In genomic region chr6:49322986-49323385, GRCm38 (mm10) we compare ENCODE assay signal across 25 mouse cellular contexts. TPM values are rescaled to one million over a fixed set of nuclear protein-coding genes. Genes with fewer than 3 reads are reported as not detected.
DNase-seq lines count a peak whose midpoint lies in the region.
"Had no signal": no experiment of that assay in that cellular context is flagged by ENCODE, and none has a peak within 500 bp of the region (broad histone marks: within the 10 kb centered on the region; RNA-seq: fewer than 3 reads in every experiment).

No protein-coding gene starts in this region.

- intact Hi-C loops in heart, postnatal 25 days (cut with DNase I), result no loop called here

- H3K4me1 ChIP-seq in heart, embryonic 10.5 days, result peaks cover 9% of the 10 kb centered on the region

- peak; percentile 37 for DNase-seq in adrenal gland, adult 2 months
- DNase-seq in adrenal gland, postnatal 25 days, result no peak
- peak; percentile 42 for DNase-seq in heart, embryonic 10.5 days (ENCODE audit: low spot score)
- DNase-seq in heart, postnatal 25 days (ENCODE audit: low spot score), result no peak
- DNase-seq in A20 (ENCODE audit: low read depth, low spot score), result peak; percentile 59
- DNase-seq in induced T-regulatory cell, adult 2 months (ENCODE audit: low read depth), result peak; percentile 50
- DNase-seq in spleen, postnatal 10 days (ENCODE audit: low spot score in 2 of 2), result no peak
- no peak for DNase-seq in right cerebral cortex, adult 2 months (ENCODE audit: low spot score in 2 of 2)
- DNase-seq: cerebellum, adult 11-12 months; cerebellum, adult 9-11 months; forebrain, postnatal 0 days; gastrocnemius, postnatal 10 days; heart, postnatal 4 days; kidney, adult 18-20 months; kidney, postnatal 25 days; lung, postnatal 4 days; right cerebral cortex, postnatal 14 days; thymus, adult 18-20 months; thymus, postnatal 25 days had no signal

- no peak overlapping the region for H3K27ac ChIP-seq in heart, embryonic 10.5 days
- H3K27ac ChIP-seq: embryonic facial prominence, embryonic 15.5 days; forebrain, embryonic 12.5 days; hindbrain, embryonic 14.5 days; kidney, embryonic 15.5 days; midbrain, embryonic 13.5 days had no signal

- WGBS in heart, embryonic 10.5 days, result 68% methylated on average over 2 of the region's 2 CpGs

- H3K36me3 ChIP-seq in heart, embryonic 10.5 days, result no peaks in the 10 kb centered on the region
- H3K36me3 ChIP-seq: embryonic facial prominence, embryonic 15.5 days; forebrain, embryonic 12.5 days; kidney, embryonic 15.5 days; midbrain, embryonic 13.5 days had no signal

- no peaks in the 10 kb centered on the region for H3K27me3 ChIP-seq in heart, embryonic 10.5 days (ENCODE audit: insufficient read depth, poor library complexity, severe bottlenecking)
- H3K27me3 ChIP-seq: embryonic facial prominence, embryonic 15.5 days; forebrain, embryonic 12.5 days; kidney, embryonic 15.5 days; megakaryocyte, embryonic 14.5 days; midbrain, embryonic 13.5 days had no signal

- no peaks in the 10 kb centered on the region for H3K9me3 ChIP-seq in heart, embryonic 10.5 days
- H3K9me3 ChIP-seq: embryonic facial prominence, embryonic 15.5 days; forebrain, embryonic 12.5 days; kidney, embryonic 15.5 days; megakaryocyte, embryonic 14.5 days; midbrain, embryonic 13.5 days had no signal

- H3K4me3 ChIP-seq in heart, embryonic 10.5 days, result no peak overlapping the region
- H3K4me3 ChIP-seq: embryonic facial prominence, embryonic 15.5 days; forebrain, embryonic 12.5 days; kidney, embryonic 15.5 days; megakaryocyte, embryonic 14.5 days; midbrain, embryonic 13.5 days had no signal

RNA-seq across cellular contexts. Expression of gene Ccdc126, which starts 3.9 kb away (rescaled TPM):
- total RNA-seq in adrenal gland, adult 2 months (2021), result 10 to 100 TPM; 12.9 to 18.8 TPM
- 3.1 and 3.4 TPM in 2 replicates for polyA plus RNA-seq in adrenal gland, adult 2 months (2012; rRNA removed)
- 15.2 and 18.9 TPM in 2 replicates for total RNA-seq in adrenal gland, postnatal 25 days (2021)
- polyA plus RNA-seq in heart, embryonic 10.5 days (2016; fragmentation: Nextera tagmentation; extraction: Ambion mirVana), result 6.7 and 7.4 TPM in 2 replicates
- 1 to 10 TPM; 4.2 to 4.5 TPM for total RNA-seq in heart, postnatal 25 days (2021)

RNA-seq across cellular contexts. Expression of gene Fam221a, which starts 44.6 kb away (rescaled TPM):
- 1 to 10 TPM in 1 of 2 experiments, under 1 TPM in 1; 0.69 to 2.6 TPM for total RNA-seq in adrenal gland, adult 2 months (2021)
- polyA plus RNA-seq in adrenal gland, adult 2 months (2012; rRNA removed), result 1.7 and 1.8 TPM in 2 replicates
- total RNA-seq in adrenal gland, postnatal 25 days (2021), result 2.1 and 2.7 TPM in 2 replicates
- 3.5 and 3.6 TPM in 2 replicates for polyA plus RNA-seq in heart, embryonic 10.5 days (2016; fragmentation: Nextera tagmentation; extraction: Ambion mirVana)
- total RNA-seq in heart, postnatal 25 days (2021), result under 1 TPM; 0.25 to 0.57 TPM

RNA-seq across cellular contexts. Expression of gene Tra2a, which starts 59.2 kb away (rescaled TPM):
- total RNA-seq in adrenal gland, adult 2 months (2021), result 10 to 100 TPM; 38.5 to 88.4 TPM
- 15.6 and 17.5 TPM in 2 replicates for polyA plus RNA-seq in adrenal gland, adult 2 months (2012; rRNA removed)
- total RNA-seq in adrenal gland, postnatal 25 days (2021), result 69.3 and 95.8 TPM in 2 replicates
- 63.9 and 87.2 TPM in 2 replicates for polyA plus RNA-seq in heart, embryonic 10.5 days (2016; fragmentation: Nextera tagmentation; extraction: Ambion mirVana)
- 10 to 100 TPM; 24.8 to 34.4 TPM for total RNA-seq in heart, postnatal 25 days (2021)

Comparison
In these comparisons a context has a peak if more than half of its experiments do, and no peak if none do; other contexts are left out.
1. DNase-seq: peak in adrenal gland, adult 2 months (single experiment), heart, embryonic 10.5 days (single experiment), A20 (single experiment) and induced T-regulatory cell, adult 2 months (single experiment); none in adrenal gland, postnatal 25 days (single experiment), heart, postnatal 25 days (single experiment), spleen, postnatal 10 days (0 of 2) and right cerebral cortex, adult 2 months (0 of 2).